Mouse (Mus musculus) gastrocnemius, postnatal 14 days (tissue): Measurements from ENCODE around the gene 4931428F04Rik. TPM values are rescaled to one million over a fixed set of nuclear protein-coding genes. Genes with fewer than 3 reads are reported as not detected.
"Not testable (repeated sequence)": the region's sequence is repeated elsewhere in the genome, so short reads cannot be mapped to it uniquely, and the experiment has no call there.

Source experiments
- DNase-seq: peaks from one replicate; pipeline ENCODE4 v3.0.0; 2021; ENCODE audit warnings: mixed read lengths
- intact Hi-C: fragments of 180-260 bp; cut with DNase I; formaldehyde crosslinking; loops from one replicate; pipeline ENCODE4 v1.15.1; 2025; ENCODE audit warnings: low total_unique reads
- total RNA-seq, 2 experiments: library from RNA; stranded (reverse); gene quantifications; 2 replicates each; pipeline ENCODE4 v1.2.3; 2021

Gene 4931428F04Rik
- total RNA-seq, 2 experiments from 2014 or later = 0.84 to 1.3 TPM

GRCm38 (mm10) chr8:105309142-105309847 lies 19.6 kb upstream of the 4931428F04Rik start:
- no peak for DNase-seq
- intact Hi-C loops = no loop called here

- DNase-seq = no peak
- intact Hi-C loops = no loop called here
Observed at GRCm38 (mm10) chr8:105308428-105308827, 18.8 kb upstream of the 4931428F04Rik start.

GRCm38 (mm10) chr8:105307670-105308069 lies 18.0 kb upstream of the 4931428F04Rik start:
- DNase-seq = no peak

GRCm38 (mm10) chr8:105306146-105306691 lies 16.6 kb upstream of the 4931428F04Rik start:
- intact Hi-C loops = no loop called here
- DNase-seq = no peak

More at GRCm38 (mm10) chr8:105307670-105308069, 18.0 kb upstream of the 4931428F04Rik start:
- intact Hi-C loops = no loop called here

- intact Hi-C loops = no loop called here
- DNase-seq = no peak
Observed at GRCm38 (mm10) chr8:105305211-105306145, 15.8 kb upstream of the 4931428F04Rik start, which contains the start of gene Elmo3. Gene Elmo3, plus strand, starts transcription at chr8:105305601.

- intact Hi-C loops = no loop called here
Observed at GRCm38 (mm10) chr8:105304325-105305210, 14.9 kb upstream of the 4931428F04Rik start.

GRCm38 (mm10) chr8:105303874-105304273 lies 14.2 kb upstream of the 4931428F04Rik start:
- intact Hi-C loops = no loop called here
- DNase-seq = no peak

More at GRCm38 (mm10) chr8:105304325-105305210, 14.9 kb upstream of the 4931428F04Rik start:
- DNase-seq = no peak

GRCm38 (mm10) chr8:105303396-105303795 lies 13.7 kb upstream of the 4931428F04Rik start:
- DNase-seq = no peak
- intact Hi-C loops = no loop called here

- no peak for DNase-seq
- intact Hi-C loops = no loop called here
Observed at GRCm38 (mm10) chr8:105299962-105300361, 10.3 kb upstream of the 4931428F04Rik start.

- intact Hi-C loops = no loop called here
- DNase-seq = no peak
Observed at GRCm38 (mm10) chr8:105298351-105299252, 8.9 kb upstream of the 4931428F04Rik start.

GRCm38 (mm10) chr8:105297511-105298192 lies 8.0 kb upstream of the 4931428F04Rik start, which contains the start of gene E2f4:
Gene E2f4, plus strand, starts transcription at chr8:105297663.
- DNase-seq = peak; percentile 95
- intact Hi-C loops = no loop called here

- intact Hi-C loops = no loop called here
- DNase-seq = no peak
Observed at GRCm38 (mm10) chr8:105295895-105296573, 6.4 kb upstream of the 4931428F04Rik start, which contains the start of gene Exoc3l. Gene Exoc3l, minus strand, starts transcription at chr8:105296101.

GRCm38 (mm10) chr8:105295256-105295655 lies 5.6 kb upstream of the 4931428F04Rik start:
- DNase-seq = no peak
- intact Hi-C loops = no loop called here

GRCm38 (mm10) chr8:105294776-105295175 lies 5.1 kb upstream of the 4931428F04Rik start:
- intact Hi-C loops = no loop called here
- no peak for DNase-seq

GRCm38 (mm10) chr8:105293405-105293804 lies 3.7 kb upstream of the 4931428F04Rik start:
- intact Hi-C loops = no loop called here
- DNase-seq = no peak

GRCm38 (mm10) chr8:105292471-105292870 lies 2.8 kb upstream of the 4931428F04Rik start:
- intact Hi-C loops = no loop called here
- DNase-seq = no peak

GRCm38 (mm10) chr8:105291802-105292201 lies 2.1 kb upstream of the 4931428F04Rik start:
- DNase-seq, intact Hi-C loops: not testable (repeated sequence)
